In the genomic region with DNA sequence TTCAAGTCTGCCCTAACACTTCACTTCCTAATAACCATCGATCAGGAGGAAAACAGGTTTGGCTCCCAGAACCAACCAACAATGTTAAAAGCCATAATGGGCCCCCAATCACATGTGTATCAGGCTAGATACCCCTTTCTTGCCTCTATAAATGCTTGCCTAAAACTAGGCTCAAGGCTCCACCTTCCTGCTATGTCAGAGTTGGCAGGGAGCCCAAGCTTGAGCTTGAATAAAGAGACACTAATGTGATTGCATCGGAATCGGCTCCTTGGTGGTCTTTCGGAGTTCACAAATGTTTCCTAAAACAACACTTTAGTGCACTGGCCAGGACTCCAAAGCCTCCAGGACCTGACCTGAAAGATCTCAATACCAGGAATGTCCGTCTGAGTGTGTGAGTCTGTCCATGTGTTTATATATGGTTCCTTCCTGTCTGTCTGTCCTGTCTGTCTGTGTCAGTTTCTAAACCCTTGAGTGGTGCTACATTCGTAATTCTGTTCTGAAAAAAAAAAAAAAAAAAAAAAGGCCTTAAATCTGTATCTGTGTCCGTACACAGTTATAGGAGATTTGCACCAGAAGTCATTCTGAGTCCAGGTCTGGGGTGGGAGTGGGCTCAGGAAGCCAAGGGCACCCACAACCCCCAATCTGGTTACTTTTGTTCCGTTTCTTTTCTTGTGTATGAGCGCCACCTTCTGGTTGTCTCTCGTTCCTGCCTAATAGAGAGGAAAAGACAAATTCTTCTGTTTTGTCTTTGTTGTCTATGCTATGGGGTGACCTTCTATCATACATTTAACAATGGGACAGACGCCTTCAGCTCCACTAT, we compare ENCODE assay signal across 9 mouse cellular contexts. TPM values are rescaled to one million over a fixed set of nuclear protein-coding genes. Genes with fewer than 3 reads are reported as not detected.
DNase-seq lines count a peak whose midpoint lies in the region; ATAC-seq lines count a peak whose summit lies in the region.
"Had no signal": no experiment of that assay in that cellular context is flagged by ENCODE, and none has a peak within 500 bp of the region (broad histone marks: within the 10 kb centered on the region; RNA-seq: fewer than 3 reads in every experiment).

No protein-coding gene starts in this region.

- ATAC-seq in limb, embryonic 15.5 days (ENCODE audit: insufficient number of reproducible peaks, low FRiP score, low TSS enrichment, low read depth) = peak; percentile 44; the same call in 1 of the 2 replicates
- no peak for ATAC-seq in monocyte, adult 5-6 weeks (replicated peaks; ENCODE audit: insufficient number of reproducible peaks, low FRiP score, low TSS enrichment, poor library complexity, severe bottlenecking)

- 31% methylated on average over 11 of the region's 11 CpGs for WGBS in limb, embryonic 15.5 days

- no peaks in the 10 kb centered on the region for H3K9me3 ChIP-seq in limb, embryonic 15.5 days

- H3K27ac ChIP-seq in limb, embryonic 15.5 days = no peak overlapping the region

- H3K36me3 ChIP-seq in limb, embryonic 15.5 days = no peaks in the 10 kb centered on the region

- H3K4me1 ChIP-seq in limb, embryonic 15.5 days = no peaks in the 10 kb centered on the region

- DNase-seq in A20 (ENCODE audit: low read depth, low spot score) = peak; percentile 56
- peak; percentile 69 for DNase-seq in NIH3T3 (ENCODE audit: low read depth)
- DNase-seq in cerebellum, postnatal 36 days = peak; percentile 14 to 52
- DNase-seq in heart, adult 8-10 months (ENCODE audit: low spot score) = peak; percentile 18
- peak; percentile 42 for DNase-seq in kidney, adult 9 months
- DNase-seq in naive thymus-derived CD4-positive, alpha-beta T cell, adult 2 months (ENCODE audit: low read depth) = peak; percentile 65

- H3K4me2 ChIP-seq in limb, embryonic 15.5 days = peak overlapping the region; percentile 31; the same call in 1 of the 2 replicates

- H3K9ac ChIP-seq in limb, embryonic 15.5 days = no peak overlapping the region

- H3K27me3 ChIP-seq in limb, embryonic 15.5 days = no peaks in the 10 kb centered on the region

- H3K4me3 ChIP-seq in limb, embryonic 15.5 days = no peak overlapping the region

RNA-seq across cellular contexts. Expression of a gene that starts 42.2 kb away (rescaled TPM):
- not detected for total RNA-seq in heart, adult 8-10 months (2022)
- polyA plus RNA-seq in limb, embryonic 15.5 days (2015; fragmentation: Nextera tagmentation; extraction: Ambion mirVana) = not detected in 2 replicates
- not detected in 3 replicates for total RNA-seq in monocyte, adult 5-6 weeks (2017)
- total RNA-seq: gastrocnemius, postnatal 4 days had no signal

Comparison
In these comparisons a context has a peak if more than half of its experiments do, and no peak if none do; other contexts are left out.
1. DNase-seq: peak in every context shown above with its lines; median percentile 69 in NIH3T3; 65 in naive thymus-derived CD4-positive, alpha-beta T cell, adult 2 months; 56 in A20; 42 in kidney, adult 9 months; 33 in cerebellum, postnatal 36 days; 18 in heart, adult 8-10 months.